Mouse (Mus musculus) spleen, adult 2 months (tissue): ENCODE results near the gene Zdhhc13.

Source experiments
- CTCF ChIP-seq: fragments of 200-500 bp; IDR thresholded peaks from 2 replicates; pipeline ENCODE4 v1.5.1; 2011; ENCODE audit warnings: mild to moderate bottlenecking, inconsistent platforms; ENCODE audit not compliant: insufficient read depth, insufficient read length, insufficient replicate concordance; ENCODE audit errors: extremely low read depth
- POLR2A ChIP-seq: fragments of 200-500 bp; IDR thresholded peaks from 2 replicates; pipeline ENCODE4 v1.6.1; 2011; ENCODE audit warnings: low read depth, low read length, inconsistent platforms

GRCm38 (mm10) chr7:48749298-48750163 is 39.3 kb upstream of the Zdhhc13 start:
- TF ChIP-seq CTCF (peak; percentile 52; the same call in 1 of the 2 replicates), POLR2A (no peak)
